Mouse (Mus musculus): ENCODE data around the gene Ahcyl2.
"Not testable (repeated sequence)": the region's sequence is repeated elsewhere in the genome, so short reads cannot be mapped to it uniquely, and the experiment has no call there.

Gene Ahcyl2

DNA sequence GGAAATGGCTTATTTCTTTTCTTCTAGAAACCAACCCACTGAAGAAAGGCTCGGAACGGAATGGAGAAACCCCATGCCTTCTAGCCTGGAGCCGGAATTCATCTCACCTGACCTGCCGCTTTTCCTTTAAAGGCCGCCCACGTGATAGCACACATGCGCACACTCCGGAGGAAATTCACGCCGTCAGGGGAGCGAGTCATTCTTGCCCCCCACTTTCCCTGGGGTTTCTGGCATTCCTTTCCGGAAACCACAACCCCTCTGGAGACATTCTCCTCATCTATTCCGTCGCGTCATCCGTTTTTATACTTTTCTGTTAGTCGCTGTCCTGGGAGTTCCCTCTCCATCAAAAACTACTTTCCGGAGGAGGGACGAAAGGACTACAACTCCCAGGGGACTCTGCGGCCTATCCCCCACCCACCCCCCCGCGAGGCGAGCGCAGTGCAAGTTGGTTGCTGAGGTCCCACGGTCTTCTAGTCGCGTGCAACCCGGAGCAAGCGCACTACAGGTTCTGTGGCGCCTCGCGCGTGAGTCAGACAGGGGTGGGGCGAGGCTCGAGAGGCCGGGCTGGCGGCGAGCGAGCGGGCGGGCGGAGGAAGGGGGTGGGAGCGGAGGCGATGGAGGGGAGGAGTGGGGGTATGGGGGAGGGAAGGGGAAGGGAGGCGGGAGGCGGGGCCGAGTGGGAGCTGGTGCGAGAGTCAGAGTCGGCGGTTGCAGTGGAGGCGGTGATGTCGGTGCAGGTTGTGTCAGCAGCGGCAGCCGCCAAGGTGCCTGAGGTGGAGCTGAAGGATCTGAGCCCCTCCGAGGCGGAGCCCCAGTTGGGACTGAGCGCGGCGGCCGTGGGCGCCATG, at the start of gene Ahcyl2:
Ahcyl2 (plus strand) TSS at position 199 of the 848 bp plus-strand sequence.
- DNase-seq (ENCODE audit: low spot score): peak; percentile 98

DNA sequence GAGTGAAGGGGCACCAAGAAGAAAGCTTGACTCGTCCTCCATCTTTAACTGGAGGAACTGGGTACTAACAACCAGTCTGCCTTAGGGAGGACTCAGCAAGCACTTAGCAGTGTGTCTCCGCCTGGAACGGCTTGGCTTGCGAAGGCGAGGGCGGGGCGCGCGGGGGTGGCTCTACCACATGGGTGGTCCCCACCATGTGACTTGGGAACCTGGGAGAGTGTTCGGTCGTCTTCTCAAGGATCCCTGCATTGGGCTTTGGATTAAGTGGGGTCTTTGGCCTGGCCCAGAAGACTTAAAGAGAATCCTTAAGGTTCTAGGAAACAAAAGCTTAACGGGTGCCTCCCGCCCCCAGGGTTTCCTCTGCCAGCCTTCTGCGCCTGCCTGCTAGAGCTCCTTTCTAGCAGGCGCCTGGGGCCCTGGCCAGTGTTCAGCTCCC, 48.9 kb upstream of the Ahcyl2 start:
- DNase-seq (ENCODE audit: low spot score): no peak

DNA sequence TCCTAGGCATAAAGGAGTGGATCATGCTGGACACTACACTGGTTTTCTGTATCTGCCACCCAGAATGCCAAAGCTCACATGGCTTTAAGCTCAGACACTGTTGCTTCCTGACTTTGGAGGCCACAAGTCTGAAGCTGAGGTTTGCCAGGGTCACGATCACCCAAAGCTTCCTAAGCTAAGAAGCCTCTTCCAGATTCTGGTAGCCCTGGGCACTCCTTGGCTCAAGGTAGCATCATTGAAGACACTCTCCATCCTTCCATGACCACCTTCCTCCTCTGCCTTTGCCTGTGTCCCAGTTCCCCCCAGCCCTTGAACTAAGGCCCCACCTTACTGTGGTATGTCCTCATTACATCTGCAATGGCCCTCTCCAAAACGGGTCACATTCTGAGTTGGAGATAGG, 45.9 kb upstream of the Ahcyl2 start:
- no peak for DNase-seq (ENCODE audit: low spot score)

DNA sequence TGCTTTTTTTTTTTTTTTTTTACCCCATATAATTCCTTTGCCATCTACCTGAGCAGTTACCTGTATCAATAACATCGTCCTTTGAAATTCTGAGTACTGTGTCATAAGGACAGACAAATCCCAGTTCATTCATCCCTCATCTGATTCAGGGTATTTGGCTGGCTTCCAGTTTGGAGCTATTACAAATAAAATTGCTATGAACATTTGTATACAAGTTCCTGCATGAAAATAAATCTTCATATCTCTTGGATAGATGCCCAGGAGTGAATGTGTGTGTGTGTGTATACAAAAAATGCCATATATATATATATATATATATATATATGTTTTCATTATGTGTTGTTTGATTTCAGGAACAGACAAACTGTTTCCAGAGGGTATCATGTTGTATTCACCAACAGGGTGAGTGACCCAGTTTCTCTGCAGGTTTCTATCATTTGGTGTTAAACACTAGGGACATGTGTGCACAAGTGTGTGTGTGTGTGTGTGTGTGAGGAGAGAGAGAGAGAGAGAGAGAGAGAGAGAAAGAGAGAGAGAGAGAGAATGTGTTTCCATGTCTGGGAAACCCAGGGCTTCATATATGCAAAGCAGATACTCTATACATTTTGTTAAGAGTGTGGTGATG, 41.1 kb upstream of the Ahcyl2 start:
- no peak for DNase-seq (ENCODE audit: low spot score)

DNA sequence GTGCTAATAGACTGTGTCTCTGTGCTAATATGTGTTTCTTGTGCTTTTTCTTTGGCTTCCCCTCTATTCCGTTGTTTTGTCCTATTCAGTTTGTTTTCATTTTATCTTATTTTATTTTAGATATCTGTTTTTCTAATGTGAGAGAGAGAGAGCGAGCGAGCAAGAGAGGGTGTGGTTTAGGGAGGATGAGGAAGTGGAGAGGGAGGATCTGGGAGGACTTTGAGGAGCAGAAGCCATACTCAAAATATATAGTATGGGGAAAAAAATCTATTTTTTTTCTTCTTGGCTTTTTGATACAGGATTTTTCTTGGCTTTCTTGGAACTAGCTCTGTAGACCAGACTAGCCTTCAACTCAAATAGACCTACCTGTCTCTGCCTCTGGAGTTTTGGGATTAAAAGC, 39.8 kb upstream of the Ahcyl2 start:
- no peak for DNase-seq (ENCODE audit: low spot score)

DNA sequence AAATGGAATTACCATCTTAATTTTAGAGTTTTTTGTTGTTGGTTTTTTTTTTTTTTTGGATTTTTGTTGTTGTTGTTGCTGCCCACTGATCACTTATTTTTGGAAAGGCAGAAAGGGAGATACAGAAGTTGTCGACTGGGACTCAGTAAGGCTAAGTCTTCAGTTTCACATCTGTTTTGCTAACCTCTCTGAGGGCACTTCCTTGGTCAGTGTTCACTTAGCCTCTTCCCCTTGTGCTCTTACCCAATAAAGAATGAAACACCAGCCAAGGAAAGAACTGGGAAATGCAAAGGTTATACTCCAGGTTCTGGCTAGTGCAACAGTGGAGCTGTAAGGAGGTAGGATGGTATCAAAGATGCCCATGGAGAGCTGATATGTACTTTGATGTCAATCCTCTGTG, 38.3 kb upstream of the Ahcyl2 start:
- no peak for DNase-seq (ENCODE audit: low spot score)

DNA sequence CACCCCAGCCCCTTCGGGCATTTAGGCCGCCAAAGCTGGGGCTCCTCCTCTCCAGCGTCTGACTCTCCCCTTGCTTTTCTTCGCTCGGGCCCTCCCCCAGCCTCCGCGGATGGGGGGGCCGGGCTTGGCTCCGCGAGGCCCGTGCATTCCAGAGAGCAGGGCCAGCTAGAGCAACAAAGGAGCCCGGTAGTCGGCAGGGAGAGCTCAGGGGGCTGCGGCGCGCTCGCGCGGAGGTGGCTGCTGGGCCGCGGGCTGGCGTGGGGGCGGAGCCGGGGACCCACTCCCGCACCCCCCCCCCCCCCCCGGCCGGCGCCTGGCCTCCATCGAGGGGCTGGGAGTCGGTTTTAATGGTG, 32.5 kb upstream of the Ahcyl2 start, which contains the start of gene Smo:
Smo (plus strand) TSS at position 168 of the 353 bp plus-strand sequence.
- DNase-seq (ENCODE audit: low spot score): peak; percentile 27

DNA sequence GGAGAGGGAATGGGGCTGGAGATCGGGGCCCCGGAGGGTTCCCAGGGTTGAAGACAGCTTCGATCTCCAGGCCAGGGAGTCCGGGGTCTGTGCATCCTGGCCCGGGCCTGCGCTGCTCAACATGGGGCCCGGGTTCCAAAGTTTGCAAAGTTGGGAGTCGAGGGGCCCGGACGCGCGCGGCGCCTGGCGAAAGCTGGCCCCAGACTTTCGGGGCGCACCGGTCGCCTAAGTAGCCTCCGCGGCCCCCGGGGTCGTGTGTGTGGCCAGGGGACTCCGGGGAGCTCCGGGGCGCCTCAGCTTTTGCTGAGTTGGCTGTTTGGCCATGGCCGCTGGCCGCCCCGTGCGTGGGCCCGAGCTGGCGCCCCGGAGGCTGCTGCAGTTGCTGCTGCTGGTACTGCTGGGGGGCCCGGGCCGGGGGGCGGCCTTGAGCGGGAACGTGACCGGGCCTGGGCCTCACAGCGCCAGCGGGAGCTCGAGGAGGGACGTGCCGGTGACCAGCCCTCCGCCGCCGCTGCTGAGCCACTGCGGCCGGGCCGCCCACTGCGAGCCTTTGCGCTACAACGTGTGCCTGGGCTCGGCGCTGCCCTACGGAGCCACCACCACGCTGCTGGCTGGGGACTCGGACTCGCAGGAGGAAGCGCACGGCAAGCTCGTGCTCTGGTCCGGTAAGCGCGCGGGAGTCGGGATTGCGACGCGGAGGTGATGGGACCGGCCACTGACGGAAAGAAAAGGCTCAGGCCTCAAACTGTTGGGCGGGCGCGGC, 31.9 kb upstream of the Ahcyl2 start:
- DNase-seq (ENCODE audit: low spot score): peak; percentile 25

DNA sequence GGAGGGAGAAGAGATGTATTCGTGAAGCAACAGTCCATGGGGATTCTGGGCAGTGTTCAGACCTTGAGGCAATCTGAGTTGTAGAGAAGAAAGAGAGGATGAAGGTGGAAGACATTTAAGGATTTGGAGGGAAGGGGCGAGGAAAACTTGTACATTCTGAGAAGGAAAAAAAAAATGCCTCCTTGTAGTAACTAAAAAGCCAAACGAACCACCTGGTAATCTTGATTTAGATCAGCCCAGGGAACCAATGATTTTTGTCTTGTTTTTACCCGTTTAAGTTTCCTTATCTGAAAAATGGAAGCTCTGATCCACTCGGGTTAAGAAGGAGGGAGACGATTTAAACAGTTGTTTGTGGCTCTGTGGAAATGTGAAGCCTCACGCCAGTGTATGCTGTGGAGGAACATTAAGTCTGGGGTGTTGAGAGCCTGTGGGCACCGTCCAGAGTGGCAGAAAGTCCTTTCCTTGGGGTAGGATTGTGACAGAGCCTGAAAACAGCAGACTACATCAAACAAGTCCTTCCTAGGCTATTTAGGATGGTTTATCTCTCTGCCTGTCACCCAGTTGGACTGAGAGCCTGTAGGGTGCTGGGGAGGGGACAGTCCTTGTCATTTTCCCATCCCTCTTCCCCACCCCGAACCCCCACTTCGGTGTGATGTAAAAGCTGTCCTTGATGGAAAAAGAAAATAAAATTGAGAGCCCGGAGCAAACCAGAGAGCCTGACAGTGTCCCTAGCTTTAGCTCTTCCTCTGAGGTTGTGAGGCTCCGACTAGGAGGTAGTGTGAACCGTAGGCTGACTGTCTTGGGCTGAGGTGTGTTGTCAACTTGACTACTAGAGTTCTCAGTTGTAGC, 31.0 kb upstream of the Ahcyl2 start:
- DNase-seq (ENCODE audit: low spot score): no peak

DNA sequence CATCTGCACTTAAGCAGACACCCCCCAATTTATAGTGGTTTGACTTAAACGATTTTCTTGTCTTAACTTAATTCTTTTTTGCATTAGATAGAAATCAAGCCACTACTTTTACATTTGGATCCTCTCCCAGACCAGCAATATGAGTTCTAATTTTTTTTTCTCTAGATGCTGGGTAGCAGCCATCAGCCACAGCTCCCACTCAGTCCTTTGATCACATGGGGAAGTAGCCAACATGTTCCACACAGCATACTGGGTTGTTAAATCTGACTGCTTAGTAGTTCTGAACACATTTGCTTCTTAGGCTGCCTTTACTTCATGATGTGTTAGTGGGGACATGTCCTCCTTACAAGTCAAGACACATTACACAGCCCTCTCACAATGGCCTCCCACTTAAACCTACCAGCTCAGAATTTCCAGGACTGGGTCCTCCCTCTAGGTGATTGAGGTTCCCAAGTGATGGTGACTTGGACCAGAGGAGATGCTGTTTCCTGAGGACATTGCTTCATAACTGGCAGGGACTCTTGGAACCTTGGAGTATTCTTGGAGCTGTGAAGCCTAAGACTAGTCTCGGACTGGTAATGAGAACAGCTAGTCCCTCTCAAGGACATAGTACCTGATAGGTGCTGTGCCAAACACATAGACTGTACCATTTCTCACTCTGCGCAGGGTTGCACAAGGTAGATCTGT, 16.2 kb upstream of the Ahcyl2 start:
- DNase-seq (ENCODE audit: low spot score): no peak

DNA sequence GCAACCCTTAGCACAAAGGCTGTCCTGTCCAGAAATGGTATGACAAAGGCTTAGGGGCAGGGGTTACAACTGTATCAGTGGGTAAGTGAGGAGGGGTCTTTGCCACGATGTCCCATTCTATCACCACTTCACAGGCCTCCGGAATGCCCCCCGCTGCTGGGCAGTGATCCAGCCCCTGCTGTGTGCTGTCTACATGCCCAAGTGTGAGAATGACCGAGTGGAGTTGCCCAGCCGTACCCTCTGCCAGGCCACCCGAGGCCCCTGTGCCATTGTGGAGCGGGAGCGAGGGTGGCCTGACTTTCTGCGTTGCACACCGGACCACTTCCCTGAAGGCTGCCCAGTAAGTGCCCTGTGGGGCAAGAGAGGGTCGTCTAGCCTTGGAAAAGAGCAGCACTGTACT, 14.5 kb upstream of the Ahcyl2 start:
- no peak for DNase-seq (ENCODE audit: low spot score)

DNA sequence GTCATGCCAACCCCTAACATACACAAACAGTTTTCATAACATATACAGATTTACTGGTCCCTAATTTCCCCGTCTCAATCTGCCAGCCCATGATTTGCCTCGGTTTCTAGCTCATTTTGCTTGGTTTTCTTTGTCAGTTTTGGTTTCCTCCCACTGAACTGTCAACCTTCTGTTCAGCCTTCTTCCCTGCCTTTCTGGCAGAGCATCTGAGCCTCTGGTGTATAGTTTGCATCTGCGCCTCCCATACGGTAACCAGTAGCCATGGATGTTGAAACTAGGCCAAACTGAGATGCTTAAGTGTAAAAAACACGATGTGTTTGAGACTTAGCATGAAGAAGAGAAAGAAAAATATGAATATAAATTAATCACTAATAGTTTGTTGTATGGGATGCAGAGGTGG, 11.8 kb upstream of the Ahcyl2 start:
- DNase-seq (ENCODE audit: low spot score): no peak

DNA sequence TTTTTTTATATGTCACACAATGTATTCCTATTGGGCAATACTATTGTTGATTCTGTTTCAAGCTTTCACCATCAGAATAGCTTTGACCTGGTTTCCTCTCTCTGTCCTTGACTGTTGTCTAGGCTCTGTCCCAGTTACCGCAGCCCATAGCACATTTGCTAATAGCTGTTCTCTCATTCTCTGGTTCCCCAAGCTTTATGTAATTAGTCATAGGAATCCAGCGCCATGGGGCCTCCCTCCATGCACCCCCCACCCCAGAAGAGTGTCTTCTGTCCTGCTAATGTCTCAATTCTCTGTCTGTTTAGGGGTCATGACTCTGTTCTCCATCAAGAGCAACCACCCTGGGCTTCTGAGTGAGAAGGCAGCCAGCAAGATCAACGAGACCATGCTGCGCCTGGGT, 11.3 kb upstream of the Ahcyl2 start:
- no peak for DNase-seq (ENCODE audit: low spot score)

DNA sequence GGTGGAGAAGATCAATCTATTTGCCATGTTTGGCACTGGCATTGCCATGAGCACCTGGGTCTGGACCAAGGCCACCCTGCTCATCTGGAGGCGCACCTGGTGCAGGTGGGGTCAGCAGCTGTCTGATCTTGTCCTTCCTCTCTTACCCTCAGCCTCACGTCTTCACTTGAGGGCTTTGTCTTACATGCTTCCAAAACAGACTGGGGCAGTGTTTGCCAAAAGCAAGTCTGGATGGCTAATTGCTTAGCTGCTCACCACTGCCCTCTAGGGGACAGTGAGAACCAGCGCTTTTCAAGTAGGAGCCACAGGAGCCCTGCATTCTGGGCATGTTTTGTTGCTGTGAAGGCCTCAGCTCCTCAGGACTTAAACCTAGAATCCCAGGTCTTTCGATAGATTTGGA, 9.4 kb upstream of the Ahcyl2 start:
- DNase-seq (ENCODE audit: low spot score): peak; percentile 81

DNA sequence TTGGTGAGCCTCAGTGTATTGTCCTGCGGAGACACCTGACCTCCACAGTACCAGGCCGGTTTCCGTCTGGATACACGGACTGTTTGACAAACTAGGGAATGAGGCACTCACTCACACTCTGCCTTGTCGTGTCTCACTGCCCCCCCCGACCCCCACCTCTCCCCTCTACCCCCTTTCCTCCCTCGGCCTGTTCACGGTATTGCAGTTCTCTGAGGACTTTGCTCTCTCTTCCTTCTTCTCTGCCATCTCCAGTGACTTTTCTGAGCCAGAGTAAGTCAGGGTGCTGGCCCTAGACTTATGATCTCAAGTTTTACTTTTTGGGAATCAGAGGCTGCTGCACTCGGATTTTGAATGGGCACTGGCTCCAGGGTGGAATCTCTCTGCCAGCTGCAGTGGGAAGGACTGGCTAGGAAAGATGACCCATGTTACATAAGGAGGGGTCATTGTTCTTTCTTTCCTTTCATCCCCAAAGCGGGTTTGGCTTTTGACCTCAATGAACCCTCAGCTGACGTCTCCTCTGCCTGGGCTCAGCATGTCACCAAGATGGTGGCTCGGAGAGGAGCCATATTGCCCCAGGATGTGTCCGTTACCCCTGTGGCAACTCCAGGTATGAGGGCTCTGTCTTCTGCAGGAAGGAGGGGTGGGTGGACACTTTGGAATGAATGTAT, 8.7 kb upstream of the Ahcyl2 start:
- no peak for DNase-seq (ENCODE audit: low spot score)

DNA sequence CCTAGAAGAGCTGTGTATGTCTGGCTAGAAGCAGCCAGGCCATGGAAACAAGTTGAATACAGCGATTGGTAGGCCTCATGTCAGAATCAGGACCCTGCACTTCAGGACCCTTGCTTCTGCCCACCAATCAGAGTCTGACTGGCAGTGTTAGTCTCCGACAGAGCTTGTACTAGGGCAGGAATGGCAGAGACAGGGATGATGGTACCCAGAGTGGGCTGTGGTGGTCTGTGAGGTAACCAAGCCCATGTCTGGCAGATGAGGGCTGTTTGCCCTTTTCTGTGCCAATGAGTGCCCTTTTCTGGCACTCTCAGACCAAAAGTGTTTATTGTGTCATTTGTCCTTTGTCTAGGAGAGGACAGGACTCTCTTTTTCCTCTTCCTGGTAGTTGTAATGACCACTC, 7.4 kb upstream of the Ahcyl2 start:
- not testable (repeated sequence) for DNase-seq (ENCODE audit: low spot score)

DNA sequence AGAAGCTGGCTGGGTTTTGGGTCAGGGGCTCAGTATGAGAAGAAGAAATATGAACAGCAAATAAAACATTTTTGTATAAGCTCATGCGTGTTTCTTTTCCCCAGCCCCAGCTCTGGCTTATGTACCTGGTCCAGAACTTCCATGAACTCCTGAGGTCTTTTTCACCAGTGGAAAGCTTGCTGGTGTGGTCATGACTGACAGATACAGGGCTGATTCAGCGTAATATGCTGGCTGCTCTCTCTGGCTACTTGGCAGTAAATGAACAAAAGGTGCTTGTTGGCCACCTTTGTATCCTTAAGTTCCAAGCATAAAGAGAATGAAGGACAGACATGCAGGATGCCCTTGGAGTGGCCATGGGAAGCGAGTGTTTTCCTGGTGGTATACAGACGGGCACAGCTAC, 6.5 kb upstream of the Ahcyl2 start:
- no peak for DNase-seq (ENCODE audit: low spot score)

DNA sequence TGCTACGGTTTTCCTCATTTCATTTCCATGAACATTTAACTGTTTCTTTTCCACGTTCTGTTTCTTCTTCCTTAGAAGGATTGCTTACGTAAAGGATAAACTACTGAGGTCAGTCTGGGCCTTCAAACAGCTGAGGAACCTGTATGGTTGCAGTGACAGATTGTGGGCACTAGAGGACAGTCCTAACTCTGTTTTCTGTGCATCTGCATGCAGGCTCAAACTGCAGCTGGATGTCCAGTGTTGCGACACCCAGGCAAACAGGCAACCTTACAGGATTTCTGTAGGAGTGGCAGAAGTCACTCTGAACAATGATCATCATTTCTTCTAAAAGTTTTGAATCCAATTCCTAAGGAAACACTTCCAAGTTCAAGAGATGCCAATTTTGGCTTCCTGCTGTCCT, 5.3 kb upstream of the Ahcyl2 start:
- no peak for DNase-seq (ENCODE audit: low spot score)

DNA sequence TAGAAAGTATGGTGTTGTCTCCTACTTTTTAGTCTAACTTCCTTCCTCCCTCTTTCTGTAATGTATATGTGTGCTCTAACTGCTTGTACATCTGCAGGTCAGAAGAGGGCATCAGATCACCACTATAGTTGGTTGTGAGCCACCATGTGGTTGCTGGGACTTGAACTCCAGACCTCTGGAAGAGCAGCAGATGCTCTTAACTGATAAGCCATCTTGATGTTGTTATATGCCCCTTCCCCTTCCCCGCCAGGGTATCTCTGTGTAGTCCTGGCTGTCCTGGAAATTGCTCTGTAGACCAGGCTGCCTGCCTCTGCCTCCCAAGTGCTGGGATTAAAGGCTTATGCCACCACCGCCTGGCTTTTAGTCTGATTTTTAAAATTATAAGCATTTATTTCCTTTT, 937 bp upstream of the Ahcyl2 start:
- no peak for DNase-seq (ENCODE audit: low spot score)

DNA sequence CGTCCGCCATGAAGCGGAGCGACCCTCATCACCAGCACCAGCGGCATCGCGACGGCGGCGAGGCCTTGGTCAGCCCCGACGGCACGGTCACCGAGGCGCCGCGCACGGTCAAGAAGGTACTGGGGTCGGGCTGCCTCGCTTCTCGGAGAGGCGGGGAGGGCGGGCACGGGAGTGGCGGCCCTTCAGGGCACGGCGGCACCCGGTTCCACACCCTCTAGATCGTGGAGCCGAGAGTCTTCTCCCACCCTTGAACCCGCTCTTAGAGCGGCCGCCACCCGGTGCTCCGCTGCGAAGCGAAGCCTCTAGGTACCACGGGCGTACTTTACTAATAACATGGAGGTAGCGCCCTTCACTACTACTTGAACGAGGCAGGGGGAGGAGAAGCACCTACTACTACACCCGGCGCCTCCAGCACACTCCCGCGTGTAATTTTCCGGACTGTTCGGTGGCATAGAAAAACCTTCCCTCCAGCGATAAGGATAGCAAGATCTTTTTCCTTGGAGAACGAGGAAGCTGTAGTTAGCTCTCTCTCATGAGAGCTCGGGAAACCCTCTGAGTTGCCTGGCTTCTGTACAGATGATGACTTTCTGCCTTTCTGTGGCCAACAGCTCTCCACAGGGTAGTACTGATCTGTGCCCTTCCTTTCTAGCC, 1.1 kb downstream of the Ahcyl2 start:
- DNase-seq (ENCODE audit: low spot score): peak; percentile 53

All from MN1 (cell line).